Mouse (Mus musculus) layer of hippocampus, adult 11-12 months (tissue): Measurements from ENCODE around the gene Gm5936.
"Not testable (repeated sequence)": the region's sequence is repeated elsewhere in the genome, so short reads cannot be mapped to it uniquely, and the experiment has no call there.

ENCODE experiments used
- DNase-seq: peaks from one replicate; pipeline ENCODE4 v3.0.0; 2022; ENCODE audit warnings: low spot score

Gene Gm5936

DNA sequence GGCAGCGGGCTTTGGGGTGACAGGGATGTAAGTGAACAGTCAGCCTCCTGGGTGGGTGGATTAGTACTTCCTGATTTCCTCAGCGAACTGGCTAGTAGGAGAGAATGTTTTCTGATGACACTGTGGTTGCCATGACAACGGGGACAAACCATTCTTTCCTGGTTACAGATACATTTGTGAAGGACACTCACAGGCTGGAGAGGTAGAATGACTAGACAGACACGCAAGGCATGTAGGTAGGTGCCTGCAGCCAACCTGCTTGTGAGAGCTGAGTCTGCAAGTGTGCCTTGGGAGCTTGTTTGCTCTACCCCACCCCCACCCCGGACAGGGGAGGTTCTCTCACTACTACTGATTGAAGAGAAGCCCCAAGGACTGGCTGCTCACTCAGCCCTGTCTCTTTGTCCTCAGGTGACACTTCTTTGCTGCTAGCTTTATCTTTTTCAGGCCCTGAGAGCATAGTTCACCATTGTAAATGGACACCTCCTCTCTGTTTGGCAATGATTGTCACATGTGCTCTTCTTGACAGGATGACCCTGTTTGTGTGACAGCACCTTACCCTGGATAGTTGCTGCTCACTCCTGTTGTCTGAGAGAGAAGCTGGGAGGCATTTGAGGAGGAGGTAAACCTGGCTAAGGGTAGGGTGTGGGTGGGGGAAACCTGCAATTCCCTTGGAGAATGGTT lies at the start of gene Gm5936:
Gene Gm5936 (plus strand): TSS at position 355 of the 681 bp plus-strand sequence.
- peak; percentile 64 for DNase-seq

- not testable (repeated sequence) for DNase-seq
These were observed 19.1 kb downstream of the Gm5936 start for GRCm38 (mm10) chrX:74856104-74856503.

GRCm38 (mm10) chrX:74880123-74880522 lies 43.1 kb downstream of the Gm5936 start:
- DNase-seq: peak; percentile 62
